Mouse (Mus musculus): Measurements from ENCODE around the gene Ctdspl. TPM values are rescaled to one million over a fixed set of nuclear protein-coding genes. Genes with fewer than 3 reads are reported as not detected.

Ctdspl gene
- 16.7 and 17.4 TPM in 2 replicates for polyA plus RNA-seq (2015; fragmentation: Nextera tagmentation; extraction: Ambion mirVana)

GRCm38 (mm10) chr9:118926111-118926650, at the start of gene Ctdspl:
TSS of gene Ctdspl (plus strand) at chr9:118926453.
- H3K27ac ChIP-seq = peak within 1 kb of the TSS; percentile 92
- H3K4me2 ChIP-seq = peak within 1 kb of the TSS; percentile 90
- peaks cover 29% of the 10 kb centered on the region for H3K4me1 ChIP-seq
- ATAC-seq (ENCODE audit: insufficient read depth, low FRiP score, low read depth) = peak; percentile 37
- H3K9me3 ChIP-seq = no peaks in the 10 kb centered on the region
- peak within 1 kb of the TSS; percentile 79 for H3K9ac ChIP-seq
- peak within 1 kb of the TSS; percentile 75 for H3K4me3 ChIP-seq (replicated peaks)
- no peaks in the 10 kb centered on the region; the same call in 1 of the 2 replicates for H3K36me3 ChIP-seq
- H3K27me3 ChIP-seq (replicated peaks) = no peaks in the 10 kb centered on the region
- whole genome bisulfite sequencing = under 1% methylated on average over 50 of the region's 73 CpGs

DNA sequence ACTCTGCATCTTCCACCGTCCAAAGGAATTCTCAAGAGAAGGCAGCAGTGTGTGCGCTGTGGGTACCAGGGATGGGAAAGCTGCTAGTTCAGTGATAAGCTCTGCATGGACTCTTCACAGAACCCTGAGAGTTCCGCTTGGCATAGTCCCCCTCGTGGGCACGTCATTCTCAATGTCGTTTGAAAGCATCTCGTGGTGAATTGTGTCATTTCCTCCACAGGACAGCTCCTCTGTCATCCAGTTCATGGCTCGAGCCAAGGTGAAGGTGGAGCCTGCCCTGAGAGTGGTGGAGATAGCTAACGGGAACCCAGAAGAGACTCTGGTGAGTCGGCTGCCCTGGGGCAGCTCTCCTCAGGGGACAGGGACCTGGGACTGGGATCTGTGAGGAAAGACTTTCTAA, 49.4 kb upstream of the Ctdspl start:
- Histone ChIP-seq H3K27ac (no peak overlapping the region), H3K9me3 (no peaks in the 10 kb centered on the region), H3K9ac (no peak overlapping the region), H3K4me3 (replicated peaks) (no peak overlapping the region), H3K27me3 (replicated peaks) (no peaks in the 10 kb centered on the region), H3K4me2 (no peak overlapping the region), H3K4me1 (peaks cover 13% of the 10 kb centered on the region; the same call in 1 of the 2 replicates), H3K36me3 (peaks cover 11% of the 10 kb centered on the region)
- 76% methylated on average over 10 of the region's 10 CpGs for WGBS
- no peak for ATAC-seq (ENCODE audit: insufficient read depth, low FRiP score, low read depth)

DNA sequence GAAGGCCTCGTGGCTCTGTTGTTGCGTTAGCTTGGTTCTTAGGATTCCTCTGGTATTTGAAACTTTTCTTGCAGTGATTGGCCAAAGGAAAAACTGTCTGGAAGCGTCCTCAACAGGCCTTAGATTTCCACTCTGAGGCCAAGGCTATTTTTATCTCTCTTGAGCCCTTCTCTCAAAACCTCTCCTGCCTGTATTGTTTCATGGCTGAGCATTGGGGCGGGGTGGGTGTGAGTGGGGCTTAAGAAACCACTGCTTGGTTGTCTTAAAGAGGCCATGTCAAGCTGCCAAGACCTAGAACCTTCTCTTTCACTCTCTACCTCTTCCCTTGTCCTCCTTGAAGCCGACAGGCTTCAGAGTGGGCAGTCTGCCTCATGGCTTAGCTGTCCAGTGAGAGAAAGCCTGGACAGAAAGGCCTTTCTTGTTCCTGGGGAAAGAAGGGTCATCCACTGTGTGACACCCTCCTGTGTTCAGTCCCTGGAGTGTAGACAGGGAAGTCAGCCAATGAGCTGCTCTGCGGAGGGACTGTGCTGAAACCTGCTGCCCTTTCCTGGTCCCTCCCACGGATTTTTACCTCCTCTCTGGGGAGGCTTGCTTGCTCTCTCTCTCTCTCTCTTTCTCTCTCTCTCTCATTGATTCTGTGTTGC, 48.8 kb upstream of the Ctdspl start:
- Histone ChIP-seq H3K9ac (no peak overlapping the region), H3K4me3 (replicated peaks) (no peak overlapping the region), H3K9me3 (no peaks in the 10 kb centered on the region), H3K27ac (no peak overlapping the region), H3K27me3 (replicated peaks) (no peaks in the 10 kb centered on the region), H3K36me3 (peaks cover 8% of the 10 kb centered on the region), H3K4me1 (peaks cover 13% of the 10 kb centered on the region; the same call in 1 of the 2 replicates), H3K4me2 (no peak overlapping the region)
- ATAC-seq (ENCODE audit: insufficient read depth, low FRiP score, low read depth) = no peak
- 71% methylated on average over 7 of the region's 7 CpGs for WGBS

- no peak for ATAC-seq (ENCODE audit: insufficient read depth, low FRiP score, low read depth)
- Histone ChIP-seq H3K27ac (no peak overlapping the region), H3K4me2 (no peak overlapping the region), H3K27me3 (replicated peaks) (no peaks in the 10 kb centered on the region), H3K4me3 (replicated peaks) (no peak overlapping the region), H3K9me3 (no peaks in the 10 kb centered on the region), H3K9ac (no peak overlapping the region), H3K36me3 (peaks cover 5% of the 10 kb centered on the region; the same call in 1 of the 2 replicates), H3K4me1 (peaks cover 13% of the 10 kb centered on the region; the same call in 1 of the 2 replicates)
- WGBS = 83% methylated on average over 11 of the region's 11 CpGs
These were observed 47.7 kb upstream of the Ctdspl start for GRCm38 (mm10) chr9:118878596-118878995.

DNA sequence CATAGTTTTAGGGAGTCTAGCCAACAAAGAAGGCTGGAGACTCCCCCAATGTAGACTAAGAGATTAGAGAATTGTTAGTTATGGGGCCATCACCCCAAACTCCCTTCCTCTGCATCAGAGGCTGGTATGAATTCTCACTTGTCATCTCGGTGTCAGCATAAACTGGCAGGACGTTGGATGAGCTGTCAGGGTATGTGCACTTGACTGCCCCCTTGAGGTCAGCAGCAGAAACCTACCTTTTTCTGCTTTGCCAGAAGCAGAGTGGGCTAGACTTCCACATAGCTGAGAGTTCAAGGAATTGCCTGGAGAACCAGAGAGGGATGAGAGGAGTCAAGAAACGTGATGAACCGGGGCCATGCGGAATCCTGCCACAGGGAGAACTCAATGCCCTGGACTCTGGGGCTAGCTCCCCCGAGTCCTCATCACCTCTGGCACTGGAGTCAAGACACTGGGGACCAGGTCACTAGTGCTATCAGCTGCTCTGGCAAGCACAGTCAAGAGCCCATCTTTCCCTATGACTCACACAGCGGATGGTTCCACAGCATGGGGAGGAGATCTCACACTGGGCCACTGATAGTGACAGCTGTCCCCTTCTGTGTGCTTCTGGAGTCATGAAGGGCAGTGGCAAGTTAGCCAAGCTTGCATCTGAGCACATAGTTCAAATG, 44.8 kb upstream of the Ctdspl start:
- Histone ChIP-seq H3K27me3 (replicated peaks) (no peaks in the 10 kb centered on the region), H3K36me3 (peaks cover 5% of the 10 kb centered on the region; the same call in 1 of the 2 replicates), H3K9ac (no peak overlapping the region), H3K4me3 (replicated peaks) (no peak overlapping the region), H3K27ac (no peak overlapping the region), H3K4me2 (no peak overlapping the region), H3K9me3 (no peaks in the 10 kb centered on the region), H3K4me1 (no peaks in the 10 kb centered on the region)
- no peak for ATAC-seq (ENCODE audit: insufficient read depth, low FRiP score, low read depth)
- 73% methylated on average over 7 of the region's 7 CpGs for WGBS

- Histone ChIP-seq H3K27me3 (replicated peaks) (no peaks in the 10 kb centered on the region), H3K9ac (no peak overlapping the region), H3K4me1 (no peaks in the 10 kb centered on the region), H3K4me3 (replicated peaks) (no peak overlapping the region), H3K9me3 (no peaks in the 10 kb centered on the region), H3K36me3 (peaks cover 5% of the 10 kb centered on the region; the same call in 1 of the 2 replicates), H3K27ac (no peak overlapping the region), H3K4me2 (no peak overlapping the region)
- no peak for ATAC-seq (ENCODE audit: insufficient read depth, low FRiP score, low read depth)
- 78% methylated on average over 6 of the region's 6 CpGs for WGBS
These were observed 44.3 kb upstream of the Ctdspl start for GRCm38 (mm10) chr9:118881946-118882284.

DNA sequence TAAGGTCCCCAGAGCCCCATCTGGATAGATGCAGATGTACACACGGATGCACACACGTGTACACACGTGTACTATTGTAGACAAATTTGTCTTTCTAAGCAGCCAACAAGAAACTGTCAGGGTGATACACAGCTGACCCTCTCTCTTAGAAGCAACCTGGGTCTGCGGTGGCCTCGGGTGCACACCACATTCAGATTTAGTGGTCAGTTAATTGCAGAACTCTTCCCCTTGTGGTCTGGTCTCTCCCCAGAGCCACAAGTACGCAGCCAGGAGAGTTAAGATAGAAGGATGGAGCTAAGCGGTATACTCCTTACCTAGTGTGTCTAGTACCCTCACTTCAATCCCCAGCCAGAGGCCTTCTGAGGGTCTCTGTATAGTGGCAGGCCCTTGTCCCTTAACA, 43.1 kb upstream of the Ctdspl start:
- Histone ChIP-seq H3K4me1 (no peaks in the 10 kb centered on the region), H3K9me3 (no peaks in the 10 kb centered on the region), H3K4me2 (no peak overlapping the region), H3K4me3 (replicated peaks) (no peak overlapping the region), H3K27me3 (replicated peaks) (no peaks in the 10 kb centered on the region), H3K9ac (no peak overlapping the region), H3K36me3 (peaks cover 7% of the 10 kb centered on the region; the same call in 1 of the 2 replicates), H3K27ac (no peak overlapping the region)
- 86% methylated on average over 7 of the region's 7 CpGs for WGBS
- ATAC-seq (ENCODE audit: insufficient read depth, low FRiP score, low read depth) = no peak

- 77% methylated on average over 6 of the region's 6 CpGs for WGBS
These were observed 40.5 kb upstream of the Ctdspl start for GRCm38 (mm10) chr9:118885785-118886184.

GRCm38 (mm10) chr9:118887201-118887600, 39.1 kb upstream of the Ctdspl start:
- H3K4me3 ChIP-seq (replicated peaks) = no peak overlapping the region
- no peak overlapping the region for H3K27ac ChIP-seq
- no peak overlapping the region for H3K4me2 ChIP-seq
- peaks cover 16% of the 10 kb centered on the region for H3K4me1 ChIP-seq
- H3K9ac ChIP-seq = no peak overlapping the region
- no peak for ATAC-seq (ENCODE audit: insufficient read depth, low FRiP score, low read depth)
- WGBS = 83% methylated on average over 7 of the region's 7 CpGs
- H3K36me3 ChIP-seq = 0 out of 2 replicates have a peak, but pooled peaks cover 2% of the 10 kb centered on the region
- H3K9me3 ChIP-seq = no peaks in the 10 kb centered on the region
- no peaks in the 10 kb centered on the region for H3K27me3 ChIP-seq (replicated peaks)

More at GRCm38 (mm10) chr9:118885785-118886184, 40.5 kb upstream of the Ctdspl start:
- Histone ChIP-seq H3K9ac (no peak overlapping the region), H3K36me3 (0 out of 2 replicates have a peak, but pooled peaks cover 2% of the 10 kb centered on the region), H3K27ac (no peak overlapping the region), H3K4me2 (no peak overlapping the region), H3K4me3 (replicated peaks) (no peak overlapping the region), H3K4me1 (peaks cover 8% of the 10 kb centered on the region), H3K27me3 (replicated peaks) (no peaks in the 10 kb centered on the region), H3K9me3 (no peaks in the 10 kb centered on the region)
- no peak for ATAC-seq (ENCODE audit: insufficient read depth, low FRiP score, low read depth)

DNA sequence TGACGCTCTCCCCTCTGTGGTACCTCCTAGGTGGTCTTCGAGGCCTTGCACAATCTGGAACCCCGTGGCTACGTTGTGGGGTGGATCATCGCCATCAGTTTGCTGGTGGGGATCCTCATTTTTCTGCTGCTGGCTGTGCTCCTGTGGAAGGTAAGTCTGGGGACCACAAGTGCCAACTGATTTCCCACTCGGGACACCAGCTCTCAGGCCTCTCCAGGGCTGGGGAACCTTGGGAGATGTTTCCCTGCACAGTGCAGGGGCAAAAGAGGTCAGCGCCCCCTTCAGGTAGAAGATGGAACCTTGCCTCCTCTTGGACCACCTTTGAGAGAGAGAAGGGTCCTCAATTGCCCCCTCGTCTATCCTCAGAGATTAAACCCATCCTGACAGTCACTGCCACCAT, 38.5 kb upstream of the Ctdspl start:
- Histone ChIP-seq H3K27me3 (replicated peaks) (no peaks in the 10 kb centered on the region), H3K27ac (no peak overlapping the region), H3K36me3 (0 out of 2 replicates have a peak, but pooled peaks cover 2% of the 10 kb centered on the region), H3K9me3 (no peaks in the 10 kb centered on the region), H3K4me1 (peaks cover 16% of the 10 kb centered on the region), H3K4me2 (no peak overlapping the region), H3K4me3 (replicated peaks) (no peak overlapping the region), H3K9ac (no peak overlapping the region)
- WGBS = 95% methylated on average over 8 of the region's 8 CpGs
- ATAC-seq (ENCODE audit: insufficient read depth, low FRiP score, low read depth) = no peak

GRCm38 (mm10) chr9:118890149-118890548, 36.1 kb upstream of the Ctdspl start:
- H3K27me3 ChIP-seq (replicated peaks) = no peaks in the 10 kb centered on the region
- H3K4me2 ChIP-seq = no peak overlapping the region
- 0 out of 2 replicates have a peak, but pooled peaks cover 2% of the 10 kb centered on the region for H3K36me3 ChIP-seq
- no peak for ATAC-seq (ENCODE audit: insufficient read depth, low FRiP score, low read depth)
- no peak overlapping the region; the same call in 1 of the 2 replicates for H3K27ac ChIP-seq
- no peak overlapping the region for H3K4me3 ChIP-seq (replicated peaks)
- peaks cover 16% of the 10 kb centered on the region for H3K4me1 ChIP-seq
- no peaks in the 10 kb centered on the region for H3K9me3 ChIP-seq
- H3K9ac ChIP-seq = no peak overlapping the region
- 77% methylated on average over 4 of the region's 4 CpGs for WGBS

GRCm38 (mm10) chr9:118890645-118891044, 35.6 kb upstream of the Ctdspl start:
- 41% methylated on average over 2 of the region's 2 CpGs for WGBS
- Histone ChIP-seq H3K27ac (no peak overlapping the region), H3K4me2 (no peak overlapping the region), H3K4me1 (peaks cover 16% of the 10 kb centered on the region), H3K36me3 (0 out of 2 replicates have a peak, but pooled peaks cover 2% of the 10 kb centered on the region), H3K9me3 (no peaks in the 10 kb centered on the region), H3K27me3 (replicated peaks) (no peaks in the 10 kb centered on the region), H3K9ac (no peak overlapping the region), H3K4me3 (replicated peaks) (no peak overlapping the region)
- ATAC-seq (ENCODE audit: insufficient read depth, low FRiP score, low read depth) = no peak

Measured in stomach, embryonic 15.5 days (tissue).